Mouse (Mus musculus) limb, embryonic 11.5 days (tissue): ENCODE results near the gene Cadps2. TPM values are rescaled to one million over a fixed set of nuclear protein-coding genes. Genes with fewer than 3 reads are reported as not detected.

Experiments used
- ATAC-seq: fragments of 200-750 bp; cut with Nextera tagmentation; 2 replicates; pipeline ENCODE4 v1.8.0; 2017; ENCODE audit warnings: low read depth; ENCODE audit not compliant: insufficient number of reproducible peaks, low FRiP score, low TSS enrichment
- DNase-seq: peaks from one replicate; pipeline ENCODE4 v3.0.0-alpha.2; 2015; ENCODE audit warnings: low spot score
- H3K27ac ChIP-seq: fragments of 300-500 bp; sonication (generic); replicated peaks from 2 replicates; pipeline ENCODE4 v1.5.1; 2014; ENCODE audit warnings: low read depth, mild to moderate bottlenecking, low read length
- H3K27me3 ChIP-seq: fragments of 300-500 bp; sonication (generic); 2 replicates; pipeline ENCODE4 v1.6.1; 2014; ENCODE audit warnings: mild to moderate bottlenecking, low read length, mixed read lengths; ENCODE audit not compliant: control insufficient read depth, insufficient read depth
- H3K36me3 ChIP-seq: fragments of 300-500 bp; sonication (generic); 2 replicates; pipeline ENCODE4 v1.6.1; 2014; ENCODE audit warnings: mild to moderate bottlenecking, low read length, moderate library complexity, mixed read lengths; ENCODE audit not compliant: control insufficient read depth, insufficient read depth
- H3K4me1 ChIP-seq: fragments of 300-500 bp; sonication (generic); 2 replicates; pipeline ENCODE4 v1.6.1; 2014; ENCODE audit warnings: low read length, mixed read lengths; ENCODE audit not compliant: control insufficient read depth, insufficient read depth
- H3K4me2 ChIP-seq: fragments of 300-500 bp; sonication (generic); 2 replicates; pipeline ENCODE4 v1.6.1; 2014; ENCODE audit warnings: low read depth, mild to moderate bottlenecking, moderate library complexity; ENCODE audit not compliant: severe bottlenecking
- H3K4me3 ChIP-seq: fragments of 300-500 bp; sonication (generic); 2 replicates; pipeline ENCODE4 v1.5.1; 2014; ENCODE audit warnings: low read depth, low read length
- H3K9ac ChIP-seq: fragments of 300-500 bp; sonication (generic); 2 replicates; pipeline ENCODE4 v1.6.1; 2014; ENCODE audit warnings: mild to moderate bottlenecking, low read length
- H3K9me3 ChIP-seq: fragments of 300-500 bp; sonication (generic); 2 replicates; pipeline ENCODE4 v1.6.1; 2016; ENCODE audit warnings: low read length; ENCODE audit not compliant: control insufficient read depth
- WGBS: fragments of 180-500 bp; shearing (Covaris S2); extraction: QIAGEN DNeasy Blood & Tissue Kit; methylation state at CpG from one replicate; pipeline ENCODE4 v1.1.7; 2014; 5-methylcytosine and 5-hydroxymethylcytosine counted together
- polyA plus RNA-seq: library from polyadenylated mRNA; unstranded; fragments of >200 nt; fragmentation: Nextera tagmentation; extraction: Ambion mirVana; gene quantifications from 2 replicates; pipeline ENCODE4 v1.2.1, GENCODE M21; 2014

The Cadps2 gene
- polyA plus RNA-seq, 1 experiment from 2014 or later, result 3.3 TPM

GRCm38 (mm10) chr6:23249616-23250287 lies 589.5 kb downstream of the Cadps2 start:
- no peaks in the 10 kb centered on the region for H3K9me3 ChIP-seq
- ATAC-seq (peak; percentile 44), DNase-seq (peak; percentile 81)
- no peak overlapping the region for H3K9ac ChIP-seq
- H3K4me3 ChIP-seq, result peak overlapping the region; percentile 31
- peak overlapping the region; percentile 66 for H3K4me2 ChIP-seq
- H3K4me1 ChIP-seq, result peaks cover 7% of the 10 kb centered on the region; the same call in 1 of the 2 replicates
- H3K27ac ChIP-seq, result no peak overlapping the region
- 0% methylated on average over 29 of the region's 29 CpGs for WGBS
- no peaks in the 10 kb centered on the region for H3K36me3 ChIP-seq
- peaks cover 73% of the 10 kb centered on the region for H3K27me3 ChIP-seq

GRCm38 (mm10) chr6:23249053-23249401 lies 590.2 kb downstream of the Cadps2 start:
- Histone ChIP-seq H3K27me3 (peaks cover 75% of the 10 kb centered on the region), H3K4me2 (peak overlapping the region; percentile 66), H3K4me1 (peaks cover 7% of the 10 kb centered on the region; the same call in 1 of the 2 replicates), H3K9ac (no peak overlapping the region), H3K9me3 (no peaks in the 10 kb centered on the region), H3K4me3 (peak overlapping the region; percentile 31), H3K36me3 (no peaks in the 10 kb centered on the region), H3K27ac (no peak overlapping the region)
- under 1% methylated on average over 24 of the region's 24 CpGs for WGBS
- DNase-seq, result peak; percentile 64
- no peak for ATAC-seq

GRCm38 (mm10) chr6:23248313-23249052 lies 590.7 kb downstream of the Cadps2 start, which contains the start of gene Fezf1:
Gene Fezf1, minus strand, starts transcription at chr6:23248362.
- peaks cover 75% of the 10 kb centered on the region for H3K27me3 ChIP-seq
- no peak within 1 kb of the TSS for H3K9ac ChIP-seq
- DNase-seq (peak; percentile 49), ATAC-seq (no peak)
- WGBS, result under 1% methylated on average over 31 of the region's 31 CpGs
- peaks cover 7% of the 10 kb centered on the region; the same call in 1 of the 2 replicates for H3K4me1 ChIP-seq
- no peaks in the 10 kb centered on the region for H3K36me3 ChIP-seq
- peak within 1 kb of the TSS; percentile 31 for H3K4me3 ChIP-seq
- H3K27ac ChIP-seq, result no peak within 1 kb of the TSS
- peak within 1 kb of the TSS; percentile 66 for H3K4me2 ChIP-seq
- H3K9me3 ChIP-seq, result no peaks in the 10 kb centered on the region

- Histone ChIP-seq H3K4me1 (peaks cover 7% of the 10 kb centered on the region; the same call in 1 of the 2 replicates), H3K9me3 (no peaks in the 10 kb centered on the region), H3K27me3 (peaks cover 79% of the 10 kb centered on the region), H3K9ac (no peak overlapping the region), H3K27ac (no peak overlapping the region), H3K4me3 (peak overlapping the region; percentile 17), H3K4me2 (peak overlapping the region; percentile 41), H3K36me3 (no peaks in the 10 kb centered on the region)
- under 1% methylated on average over 61 of the region's 61 CpGs for WGBS
- no peak for ATAC-seq
- peak; percentile 68 for DNase-seq
Observed at GRCm38 (mm10) chr6:23247512-23248312, 591.5 kb downstream of the Cadps2 start.

GRCm38 (mm10) chr6:23246790-23247511 lies 592.3 kb downstream of the Cadps2 start:
- no peak for DNase-seq
- Histone ChIP-seq H3K4me3 (no peak overlapping the region; the same call in 1 of the 2 replicates), H3K36me3 (no peaks in the 10 kb centered on the region), H3K4me1 (peaks cover 7% of the 10 kb centered on the region; the same call in 1 of the 2 replicates), H3K27ac (no peak overlapping the region), H3K27me3 (peaks cover 79% of the 10 kb centered on the region), H3K9me3 (no peaks in the 10 kb centered on the region), H3K4me2 (peak overlapping the region; percentile 41; the same call in 1 of the 2 replicates), H3K9ac (no peak overlapping the region)
- under 1% methylated on average over 23 of the region's 23 CpGs for WGBS
- no peak for ATAC-seq

GRCm38 (mm10) chr6:23246061-23246789 lies 593.0 kb downstream of the Cadps2 start:
- Histone ChIP-seq H3K4me3 (no peak overlapping the region), H3K36me3 (no peaks in the 10 kb centered on the region), H3K9me3 (no peaks in the 10 kb centered on the region), H3K4me1 (peaks cover 7% of the 10 kb centered on the region; the same call in 1 of the 2 replicates), H3K27ac (no peak overlapping the region), H3K27me3 (peaks cover 76% of the 10 kb centered on the region), H3K4me2 (no peak overlapping the region), H3K9ac (no peak overlapping the region)
- ATAC-seq (no peak), DNase-seq (peak; percentile 48)
- WGBS, result 2% methylated on average over 17 of the region's 17 CpGs

GRCm38 (mm10) chr6:23245545-23246011 lies 593.6 kb downstream of the Cadps2 start:
- DNase-seq, result peak; percentile 65
- Histone ChIP-seq H3K9ac (no peak overlapping the region), H3K36me3 (no peaks in the 10 kb centered on the region), H3K9me3 (no peaks in the 10 kb centered on the region), H3K4me3 (no peak overlapping the region), H3K27ac (no peak overlapping the region), H3K4me1 (peaks cover 7% of the 10 kb centered on the region; the same call in 1 of the 2 replicates), H3K27me3 (peaks cover 74% of the 10 kb centered on the region), H3K4me2 (no peak overlapping the region)
- no peak for ATAC-seq
- WGBS, result under 1% methylated on average over 22 of the region's 23 CpGs
